Mouse (Mus musculus): ENCODE data around the gene Tor4a. TPM values are rescaled to one million over a fixed set of nuclear protein-coding genes. Genes with fewer than 3 reads are reported as not detected.

Tor4a gene
- polyA plus RNA-seq, 1 experiment from 2014 or later: 6.5 TPM

DNA sequence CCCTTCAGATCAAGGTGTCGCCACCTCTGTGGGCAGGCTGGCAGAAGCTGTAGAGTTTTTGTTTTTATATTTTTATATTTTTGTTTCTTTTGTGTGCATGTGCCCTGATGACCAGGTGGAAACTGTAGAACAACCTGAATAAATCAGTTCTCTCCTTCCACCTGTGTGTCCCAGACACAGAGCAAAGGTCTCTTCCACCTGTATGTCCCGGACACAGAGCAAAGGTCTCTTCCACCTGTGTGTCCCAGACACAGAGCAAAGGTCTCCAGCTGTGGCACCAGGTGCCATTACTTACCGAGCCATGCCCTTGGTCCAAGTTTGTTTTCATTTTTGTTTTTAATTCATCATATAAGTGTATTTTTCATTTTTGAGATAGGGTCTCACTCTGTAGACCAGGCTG lies 40.5 kb downstream of the Tor4a start:
- no peak overlapping the region for H3K4me3 ChIP-seq (ENCODE audit: low read depth, low read length)
- ATAC-seq (ENCODE audit: low read depth): peak; percentile 83
- no peaks in the 10 kb centered on the region for H3K9me3 ChIP-seq (replicated peaks; ENCODE audit: control insufficient read depth, low read length)
- H3K4me2 ChIP-seq (ENCODE audit: low read depth, low read length): no peak overlapping the region
- no peaks in the 10 kb centered on the region for H3K27me3 ChIP-seq (ENCODE audit: control insufficient read depth, insufficient read depth, low read depth, low read length)
- H3K9ac ChIP-seq (ENCODE audit: low read depth, low read length): no peak overlapping the region
- H3K27ac ChIP-seq (ENCODE audit: low read length): no peak overlapping the region
- WGBS (ENCODE audit: insufficient replicate concordance): 69% methylated on average over 3 of the region's 3 CpGs
- no peaks in the 10 kb centered on the region; the same call in 1 of the 2 replicates for H3K4me1 ChIP-seq (ENCODE audit: control insufficient read depth, low read depth, low read length)
- H3K36me3 ChIP-seq (ENCODE audit: control insufficient read depth, insufficient read depth): no peaks in the 10 kb centered on the region

DNA sequence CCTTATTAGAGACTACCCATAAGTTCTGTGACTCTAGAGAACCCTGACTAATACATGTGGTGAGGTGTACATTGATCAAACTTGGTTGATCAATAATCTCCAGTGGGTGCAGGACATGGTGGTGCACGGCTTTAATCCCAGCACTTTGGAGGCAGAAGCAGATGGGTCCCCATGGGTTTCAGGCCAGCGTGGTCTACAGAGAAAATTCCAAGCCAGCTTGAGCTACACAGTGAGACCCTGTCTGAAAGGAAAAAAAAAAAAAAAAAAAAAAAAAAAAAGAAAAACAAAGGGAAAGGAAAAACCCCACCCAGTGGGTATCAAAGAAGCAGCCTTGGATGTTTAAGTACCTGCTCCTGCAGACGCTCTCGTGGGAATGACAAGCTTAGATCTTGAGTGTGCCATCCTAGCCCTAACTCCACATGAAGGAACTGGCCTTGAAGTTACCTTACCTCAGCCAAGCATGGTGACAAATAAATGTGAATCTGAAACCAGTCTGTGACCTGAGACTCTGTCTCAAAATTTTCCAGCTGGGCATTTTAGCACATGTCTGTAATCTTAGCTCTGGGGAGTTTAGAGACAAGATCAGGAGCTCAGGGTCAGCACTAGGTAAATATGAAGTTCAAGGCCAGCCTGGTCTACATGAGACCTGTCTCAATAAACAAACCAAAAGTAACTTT lies 45.3 kb downstream of the Tor4a start:
- H3K4me1 ChIP-seq (ENCODE audit: control insufficient read depth, low read depth, low read length): no peaks in the 10 kb centered on the region; the same call in 1 of the 2 replicates
- H3K27me3 ChIP-seq (ENCODE audit: control insufficient read depth, insufficient read depth, low read depth, low read length): no peaks in the 10 kb centered on the region
- no peaks in the 10 kb centered on the region for H3K9me3 ChIP-seq (replicated peaks; ENCODE audit: control insufficient read depth, low read length)
- H3K4me2 ChIP-seq (ENCODE audit: low read depth, low read length): no peak overlapping the region
- H3K4me3 ChIP-seq (ENCODE audit: low read depth, low read length): no peak overlapping the region
- 64% methylated on average over 4 of the region's 4 CpGs for WGBS (ENCODE audit: insufficient replicate concordance)
- ATAC-seq (ENCODE audit: low read depth): no peak
- H3K27ac ChIP-seq (ENCODE audit: low read length): no peak overlapping the region
- H3K9ac ChIP-seq (ENCODE audit: low read depth, low read length): no peak overlapping the region
- H3K36me3 ChIP-seq (ENCODE audit: control insufficient read depth, insufficient read depth): no peaks in the 10 kb centered on the region

DNA sequence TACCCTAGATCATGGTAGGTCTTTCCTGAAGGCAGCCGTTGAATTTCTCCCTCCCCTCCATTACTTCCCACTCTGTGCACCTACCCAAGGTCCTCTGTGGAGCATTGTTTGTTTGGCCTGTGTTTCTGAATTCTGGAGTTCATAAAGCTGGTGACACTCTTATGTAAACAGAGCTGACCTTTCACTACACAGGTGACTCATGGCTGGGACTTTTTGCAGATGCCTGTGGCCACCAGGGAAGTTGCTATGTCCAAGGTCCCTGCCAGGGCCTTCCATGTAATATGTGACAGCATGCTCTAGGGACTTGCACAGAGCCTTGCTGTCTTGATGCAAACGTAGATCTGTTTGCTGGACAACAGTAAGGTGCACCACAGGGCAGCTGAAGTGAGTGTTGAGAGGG lies 47.0 kb downstream of the Tor4a start:
- peak; percentile 73 for ATAC-seq (ENCODE audit: low read depth)
- no peak overlapping the region for H3K4me3 ChIP-seq (ENCODE audit: low read depth, low read length)
- H3K4me1 ChIP-seq (ENCODE audit: control insufficient read depth, low read depth, low read length): no peaks in the 10 kb centered on the region; the same call in 1 of the 2 replicates
- H3K27me3 ChIP-seq (ENCODE audit: control insufficient read depth, insufficient read depth, low read depth, low read length): no peaks in the 10 kb centered on the region
- H3K9me3 ChIP-seq (replicated peaks; ENCODE audit: control insufficient read depth, low read length): no peaks in the 10 kb centered on the region
- 57% methylated on average over 2 of the region's 2 CpGs for WGBS (ENCODE audit: insufficient replicate concordance)
- no peak overlapping the region for H3K27ac ChIP-seq (ENCODE audit: low read length)
- H3K36me3 ChIP-seq (ENCODE audit: control insufficient read depth, insufficient read depth): no peaks in the 10 kb centered on the region
- no peak overlapping the region for H3K4me2 ChIP-seq (ENCODE audit: low read depth, low read length)
- H3K9ac ChIP-seq (ENCODE audit: low read depth, low read length): no peak overlapping the region

DNA sequence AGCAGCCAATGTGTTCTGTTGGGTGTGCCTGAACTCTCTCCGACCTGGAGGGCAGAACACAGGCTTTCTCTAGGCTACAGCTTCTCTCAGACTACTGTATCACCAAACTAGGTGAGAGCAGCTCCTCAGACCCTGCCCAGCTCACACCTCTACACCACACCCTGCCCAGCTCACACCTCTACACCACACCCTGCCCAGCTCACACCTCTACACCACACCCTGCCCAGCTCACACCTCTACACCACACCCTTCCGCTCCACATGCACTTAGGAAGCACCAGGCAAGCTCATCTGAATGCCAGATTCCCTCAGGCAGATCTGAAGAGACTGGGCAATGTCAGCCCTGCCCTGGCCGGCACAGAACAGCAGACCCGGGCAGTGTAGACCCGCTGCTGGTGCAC lies 48.8 kb downstream of the Tor4a start:
- ATAC-seq (ENCODE audit: low read depth): no peak
- Histone ChIP-seq H3K4me1 (ENCODE audit: control insufficient read depth, low read depth, low read length) (no peaks in the 10 kb centered on the region; the same call in 1 of the 2 replicates), H3K9ac (ENCODE audit: low read depth, low read length) (no peak overlapping the region), H3K27ac (ENCODE audit: low read length) (no peak overlapping the region), H3K4me3 (ENCODE audit: low read depth, low read length) (no peak overlapping the region), H3K27me3 (ENCODE audit: control insufficient read depth, insufficient read depth, low read depth, low read length) (no peaks in the 10 kb centered on the region), H3K9me3 (replicated peaks; ENCODE audit: control insufficient read depth, low read length) (no peaks in the 10 kb centered on the region), H3K4me2 (ENCODE audit: low read depth, low read length) (no peak overlapping the region), H3K36me3 (ENCODE audit: control insufficient read depth, insufficient read depth) (no peaks in the 10 kb centered on the region)
- 73% methylated on average over 5 of the region's 5 CpGs for whole genome bisulfite sequencing (ENCODE audit: insufficient replicate concordance)

DNA sequence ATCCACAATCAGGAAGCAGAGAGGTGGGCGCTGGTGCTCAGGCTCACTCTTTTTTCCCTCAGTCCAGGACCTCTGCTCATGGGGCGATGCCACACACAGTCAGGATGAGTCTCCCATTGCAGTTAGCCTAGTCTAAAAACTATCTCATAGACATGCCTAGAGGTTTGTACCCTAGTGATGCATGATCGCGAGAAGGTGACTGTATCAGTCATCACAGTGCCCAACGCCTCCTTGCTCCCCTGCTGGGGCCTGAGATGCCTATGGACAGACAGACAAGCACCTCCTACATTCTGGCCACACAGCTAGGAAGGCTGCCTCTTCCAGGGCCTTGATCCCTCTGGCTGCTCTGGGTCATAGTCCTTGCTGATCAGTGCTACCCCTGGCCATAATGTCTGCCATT lies 49.3 kb downstream of the Tor4a start:
- Histone ChIP-seq H3K9me3 (replicated peaks; ENCODE audit: control insufficient read depth, low read length) (no peaks in the 10 kb centered on the region), H3K27ac (ENCODE audit: low read length) (no peak overlapping the region), H3K4me2 (ENCODE audit: low read depth, low read length) (no peak overlapping the region), H3K4me1 (ENCODE audit: control insufficient read depth, low read depth, low read length) (no peaks in the 10 kb centered on the region; the same call in 1 of the 2 replicates), H3K36me3 (ENCODE audit: control insufficient read depth, insufficient read depth) (no peaks in the 10 kb centered on the region), H3K9ac (ENCODE audit: low read depth, low read length) (no peak overlapping the region), H3K4me3 (ENCODE audit: low read depth, low read length) (no peak overlapping the region), H3K27me3 (ENCODE audit: control insufficient read depth, insufficient read depth, low read depth, low read length) (no peaks in the 10 kb centered on the region)
- 80% methylated on average over 5 of the region's 5 CpGs for WGBS (ENCODE audit: insufficient replicate concordance)
- ATAC-seq (ENCODE audit: low read depth): no peak

DNA sequence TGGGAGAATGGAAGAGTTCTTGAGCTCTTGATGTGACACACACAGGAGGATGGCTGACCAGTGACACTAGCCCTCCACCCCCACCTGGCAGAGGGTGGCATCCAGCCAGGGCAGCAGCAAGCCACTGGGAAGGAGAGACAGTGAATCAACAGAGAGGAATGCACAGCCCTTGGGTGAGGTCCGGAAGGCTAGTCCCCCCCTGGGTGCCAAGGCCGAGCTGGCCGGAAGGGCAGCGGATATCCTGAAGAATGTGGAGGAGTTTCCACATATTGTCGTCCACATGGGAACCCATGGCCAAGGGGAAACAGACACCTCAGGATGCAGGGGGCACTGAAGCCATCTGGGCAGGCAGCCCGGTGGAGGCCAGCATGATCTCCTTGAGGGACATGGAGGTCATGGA lies 51.3 kb downstream of the Tor4a start:
- Histone ChIP-seq H3K27ac (ENCODE audit: low read length) (no peak overlapping the region), H3K4me1 (ENCODE audit: control insufficient read depth, low read depth, low read length) (no peaks in the 10 kb centered on the region), H3K27me3 (ENCODE audit: control insufficient read depth, insufficient read depth, low read depth, low read length) (no peaks in the 10 kb centered on the region), H3K4me3 (ENCODE audit: low read depth, low read length) (no peak overlapping the region), H3K9ac (ENCODE audit: low read depth, low read length) (no peak overlapping the region), H3K9me3 (replicated peaks; ENCODE audit: control insufficient read depth, low read length) (no peaks in the 10 kb centered on the region), H3K4me2 (ENCODE audit: low read depth, low read length) (no peak overlapping the region), H3K36me3 (ENCODE audit: control insufficient read depth, insufficient read depth) (no peaks in the 10 kb centered on the region)
- 54% methylated on average over 6 of the region's 6 CpGs for WGBS (ENCODE audit: insufficient replicate concordance)
- ATAC-seq (ENCODE audit: low read depth): peak; percentile 24; the same call in 1 of the 2 replicates

Other genes with a start within 250 kb of the Tor4a start
- gene Zmynd19, start 247.1 kb downstream of the Tor4a start, polyA plus RNA-seq (2015; fragmentation: Nextera tagmentation; extraction: Ambion mirVana): 1.5 and 1.7 TPM in 2 replicates
- gene Dph7, start 234.5 kb downstream of the Tor4a start, polyA plus RNA-seq (2015; fragmentation: Nextera tagmentation; extraction: Ambion mirVana): 7.2 TPM in 2 replicates
- gene Mrpl41, start 221.8 kb downstream of the Tor4a start, polyA plus RNA-seq (2015; fragmentation: Nextera tagmentation; extraction: Ambion mirVana): 56.6 and 58.8 TPM in 2 replicates
- 12.9 and 13.7 TPM in 2 replicates for gene Pnpla7, start 220.9 kb downstream of the Tor4a start, polyA plus RNA-seq (2015; fragmentation: Nextera tagmentation; extraction: Ambion mirVana)
- gene Nsmf, start 142.5 kb downstream of the Tor4a start, polyA plus RNA-seq (2015; fragmentation: Nextera tagmentation; extraction: Ambion mirVana): 9.5 and 10.8 TPM in 2 replicates
- 5.3 and 8.0 TPM in 2 replicates for gene Entpd8, start 116.6 kb downstream of the Tor4a start, polyA plus RNA-seq (2015; fragmentation: Nextera tagmentation; extraction: Ambion mirVana)
- 0.82 and 0.85 TPM in 2 replicates for gene Noxa1, start 101.7 kb downstream of the Tor4a start, polyA plus RNA-seq (2015; fragmentation: Nextera tagmentation; extraction: Ambion mirVana)
- 1.1 and 1.3 TPM in 2 replicates for gene Nrarp, start 16.1 kb downstream of the Tor4a start, polyA plus RNA-seq (2015; fragmentation: Nextera tagmentation; extraction: Ambion mirVana)
- 33.9 and 34.9 TPM in 2 replicates for gene Nelfb, start 14.6 kb upstream of the Tor4a start, polyA plus RNA-seq (2015; fragmentation: Nextera tagmentation; extraction: Ambion mirVana)
- gene Stpg3, start 17.8 kb upstream of the Tor4a start, polyA plus RNA-seq (2015; fragmentation: Nextera tagmentation; extraction: Ambion mirVana): not detected in 2 replicates
- gene Fam166a, start 21.9 kb upstream of the Tor4a start, polyA plus RNA-seq (2015; fragmentation: Nextera tagmentation; extraction: Ambion mirVana): not detected in 2 replicates
- gene Tubb4b, start 27.8 kb upstream of the Tor4a start, polyA plus RNA-seq (2015; fragmentation: Nextera tagmentation; extraction: Ambion mirVana): 590 and 624 TPM in 2 replicates
- gene Slc34a3, start 37.5 kb upstream of the Tor4a start, polyA plus RNA-seq (2015; fragmentation: Nextera tagmentation; extraction: Ambion mirVana): 0.08 TPM in 1 of 2 replicates, not detected in the other
- not detected in 2 replicates for gene Rnf224, start 39.9 kb upstream of the Tor4a start, polyA plus RNA-seq (2015; fragmentation: Nextera tagmentation; extraction: Ambion mirVana)
- gene Rnf208, start 45.4 kb upstream of the Tor4a start, polyA plus RNA-seq (2015; fragmentation: Nextera tagmentation; extraction: Ambion mirVana): 0.77 TPM in 1 of 2 replicates, not detected in the other
- not detected in 2 replicates for gene Cysrt1, start 45.6 kb upstream of the Tor4a start, polyA plus RNA-seq (2015; fragmentation: Nextera tagmentation; extraction: Ambion mirVana)
- 1.4 and 1.8 TPM in 2 replicates for gene AL732309.1, start 50.0 kb upstream of the Tor4a start, polyA plus RNA-seq (2015; fragmentation: Nextera tagmentation; extraction: Ambion mirVana)
- 10.9 and 12.0 TPM in 2 replicates for gene Tmem203, start 58.6 kb upstream of the Tor4a start, polyA plus RNA-seq (2015; fragmentation: Nextera tagmentation; extraction: Ambion mirVana)
- gene Tprn, start 65.7 kb upstream of the Tor4a start, polyA plus RNA-seq (2015; fragmentation: Nextera tagmentation; extraction: Ambion mirVana): 3.7 and 4.7 TPM in 2 replicates
- gene Ssna1, start 75.6 kb upstream of the Tor4a start, polyA plus RNA-seq (2015; fragmentation: Nextera tagmentation; extraction: Ambion mirVana): 94.7 and 111 TPM in 2 replicates
- gene Anapc2, start 75.6 kb upstream of the Tor4a start, polyA plus RNA-seq (2015; fragmentation: Nextera tagmentation; extraction: Ambion mirVana): 40.1 and 40.5 TPM in 2 replicates
- gene Tmem210, start 91.3 kb upstream of the Tor4a start, polyA plus RNA-seq (2015; fragmentation: Nextera tagmentation; extraction: Ambion mirVana): not detected in 2 replicates
- gene Lrrc26, start 93.0 kb upstream of the Tor4a start, polyA plus RNA-seq (2015; fragmentation: Nextera tagmentation; extraction: Ambion mirVana): not detected in 2 replicates
- gene Grin1, start 122.3 kb upstream of the Tor4a start, polyA plus RNA-seq (2015; fragmentation: Nextera tagmentation; extraction: Ambion mirVana): 0.02 TPM in 1 of 2 replicates, not detected in the other
- gene Man1b1, start 135.5 kb upstream of the Tor4a start, polyA plus RNA-seq (2015; fragmentation: Nextera tagmentation; extraction: Ambion mirVana): 15.3 and 17.2 TPM in 2 replicates
- gene Dpp7, start 159.5 kb upstream of the Tor4a start, polyA plus RNA-seq (2015; fragmentation: Nextera tagmentation; extraction: Ambion mirVana): 10.8 and 11.5 TPM in 2 replicates
- 12.6 and 14.0 TPM in 2 replicates for gene Uap1l1, start 168.8 kb upstream of the Tor4a start, polyA plus RNA-seq (2015; fragmentation: Nextera tagmentation; extraction: Ambion mirVana)
- gene Sapcd2, start 175.4 kb upstream of the Tor4a start, polyA plus RNA-seq (2015; fragmentation: Nextera tagmentation; extraction: Ambion mirVana): 14.7 and 16.2 TPM in 2 replicates
- gene Entpd2, start 199.0 kb upstream of the Tor4a start, polyA plus RNA-seq (2015; fragmentation: Nextera tagmentation; extraction: Ambion mirVana): 0.54 and 1.0 TPM in 2 replicates
- gene Npdc1, start 202.5 kb upstream of the Tor4a start, polyA plus RNA-seq (2015; fragmentation: Nextera tagmentation; extraction: Ambion mirVana): 4.7 and 4.8 TPM in 2 replicates
- gene Fut7, start 226.4 kb upstream of the Tor4a start, polyA plus RNA-seq (2015; fragmentation: Nextera tagmentation; extraction: Ambion mirVana): 0.96 and 1.2 TPM in 2 replicates
- 1.3 and 1.8 TPM in 2 replicates for gene Abca2, start 231.8 kb upstream of the Tor4a start, polyA plus RNA-seq (2015; fragmentation: Nextera tagmentation; extraction: Ambion mirVana)